Mouse (Mus musculus) urinary bladder, postnatal 36 days (tissue): ENCODE measurements around the gene Pdia5.

Experiments used
- DNase-seq, 2 experiments: peaks; one replicate each; pipeline ENCODE4 v3.0.0; 2022; ENCODE audit warnings: low spot score in 2 of 2, mixed read lengths in 1 of 2

Pdia5 gene

GRCm38 (mm10) chr16:35484526-35485233, 6.0 kb downstream of the Pdia5 start:
- DNase-seq, result no peak

DNA sequence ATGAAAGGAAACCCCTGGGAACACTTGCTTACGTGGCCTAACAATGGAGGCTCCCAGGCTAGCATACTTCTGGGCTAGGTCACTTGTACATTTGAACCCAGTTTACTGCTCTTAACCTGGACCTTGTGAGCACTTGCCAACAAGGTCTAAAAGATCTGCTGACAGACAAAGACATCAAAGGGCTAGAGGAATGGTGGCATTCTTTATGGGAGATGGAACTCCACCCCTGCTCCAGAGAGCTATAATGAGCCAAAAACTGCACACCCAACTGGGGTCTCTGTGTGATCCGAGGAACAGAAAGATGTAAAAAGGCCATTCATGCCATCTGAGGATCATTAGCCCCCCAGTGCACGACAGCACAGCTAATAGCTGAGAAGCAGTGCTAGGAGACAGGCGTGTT, 6.6 kb downstream of the Pdia5 start:
- no peak for DNase-seq

DNA sequence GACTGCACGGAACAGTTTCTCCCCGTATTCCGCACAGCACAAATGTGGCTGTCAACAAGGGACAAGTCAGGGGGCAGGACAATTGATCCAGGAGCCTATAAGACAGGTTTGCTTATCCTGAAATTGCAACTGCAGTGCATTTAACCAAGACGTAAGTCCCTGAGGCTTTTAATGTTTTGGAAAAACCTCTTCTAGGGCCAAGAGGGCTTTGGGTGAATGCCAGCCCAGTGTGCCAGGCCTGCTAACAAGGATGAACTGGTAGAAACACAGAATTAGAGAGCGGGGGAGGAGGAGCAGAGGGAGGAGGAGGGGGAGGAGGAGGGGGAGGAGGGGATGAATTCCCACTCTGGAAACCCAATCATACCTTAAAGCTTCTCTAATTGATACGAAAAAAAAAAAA, 11.4 kb downstream of the Pdia5 start:
- peak in 1 of 2 experiments; percentile 44 for DNase-seq

- no peak for DNase-seq
Measured at GRCm38 (mm10) chr16:35477273-35477672, 13.4 kb downstream of the Pdia5 start.

GRCm38 (mm10) chr16:35472569-35473275, 18.0 kb downstream of the Pdia5 start:
- DNase-seq, result peak in 1 of 2 experiments; percentile 9

- DNase-seq, result no peak
Measured at GRCm38 (mm10) chr16:35471841-35472568, 18.7 kb downstream of the Pdia5 start.

DNA sequence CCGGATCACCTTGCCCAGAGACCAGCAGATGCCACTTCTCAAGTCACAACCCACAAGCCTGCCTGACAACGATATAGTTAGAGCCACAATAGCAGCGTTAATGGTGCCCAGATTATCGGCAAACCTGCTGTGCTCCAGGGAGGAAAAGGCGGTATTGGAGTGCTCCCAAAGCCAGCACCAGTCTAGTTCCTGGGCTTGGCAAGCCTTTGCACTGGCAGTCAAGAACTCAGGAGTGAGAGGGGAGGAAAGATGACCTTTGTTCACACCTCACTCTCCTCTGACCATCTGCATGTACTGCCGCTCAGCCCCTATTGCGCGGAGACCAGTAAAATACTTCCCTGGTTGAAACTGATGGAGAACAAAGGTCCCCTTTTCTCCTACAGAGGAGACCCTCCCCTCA, 19.7 kb downstream of the Pdia5 start:
- DNase-seq, result no peak

DNA sequence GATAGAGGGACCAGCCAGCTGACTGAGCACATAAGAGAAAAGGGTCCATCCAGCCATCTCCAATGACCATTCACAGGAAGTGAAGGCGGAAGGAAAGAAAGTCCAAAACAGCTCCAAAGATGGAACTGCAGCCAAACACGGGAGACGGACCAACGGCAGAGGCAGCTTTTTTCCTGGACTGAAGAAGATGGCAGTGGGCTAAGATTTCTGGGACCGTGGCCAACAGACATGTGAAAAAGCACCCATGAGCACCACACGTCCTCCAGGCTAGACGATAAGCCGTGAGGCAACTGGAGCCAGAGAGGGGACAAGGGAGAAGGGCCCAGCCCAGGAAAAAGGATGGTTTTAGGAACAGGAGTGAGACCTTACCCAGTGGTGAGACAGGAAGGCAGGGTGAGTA, 20.6 kb downstream of the Pdia5 start:
- no peak for DNase-seq

- DNase-seq, result no peak
Measured at GRCm38 (mm10) chr16:35469016-35469415, 21.7 kb downstream of the Pdia5 start.

DNA sequence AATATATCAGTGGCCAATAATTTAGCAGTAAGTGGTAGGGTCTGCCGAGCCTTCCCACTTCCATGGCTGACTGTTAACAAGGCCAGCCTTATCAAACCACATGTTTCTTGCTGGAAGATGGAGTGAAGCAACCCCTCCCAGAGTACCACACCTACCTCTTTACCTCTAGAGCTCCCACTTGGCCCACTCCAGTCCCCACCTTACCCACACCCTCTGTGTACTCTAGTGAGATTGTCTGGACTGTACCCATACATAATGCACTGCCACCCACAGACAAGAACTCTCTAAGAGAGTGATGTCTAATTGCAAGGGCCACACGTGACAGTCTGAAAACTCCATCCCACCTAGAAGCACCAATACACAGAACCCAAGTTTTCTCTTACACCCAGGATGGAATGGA, 23.6 kb downstream of the Pdia5 start:
- no peak for DNase-seq

DNA sequence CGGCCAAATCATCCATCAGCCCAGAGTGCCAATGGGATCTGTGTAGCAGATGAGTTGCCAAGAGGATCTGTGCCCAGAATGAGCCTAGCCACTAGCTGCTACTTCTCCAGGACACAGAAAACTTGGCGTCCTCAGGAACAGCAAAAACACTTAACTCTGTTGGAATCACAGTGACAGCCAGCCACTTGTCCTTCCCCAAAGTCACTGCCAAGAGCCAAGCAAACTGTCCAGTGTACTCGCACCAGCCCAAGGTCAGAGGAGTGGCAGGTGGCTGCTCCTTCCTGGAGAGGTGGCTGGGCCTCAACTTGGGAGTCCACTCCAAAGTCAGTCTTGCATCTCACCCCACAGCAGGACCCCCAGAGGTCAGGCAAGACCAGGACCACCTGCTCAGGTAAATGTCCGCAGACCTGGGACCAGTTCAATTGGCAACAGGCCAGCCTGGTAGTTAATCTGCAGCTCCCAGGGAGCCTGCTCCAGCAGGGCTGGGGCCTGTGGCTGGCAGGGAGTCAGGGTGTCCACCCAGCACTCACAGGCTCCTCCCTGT, 24.8 kb downstream of the Pdia5 start:
- peak in 1 of 2 experiments; percentile 9 for DNase-seq

- no peak for DNase-seq
Measured at GRCm38 (mm10) chr16:35464686-35465308, 25.9 kb downstream of the Pdia5 start.

DNA sequence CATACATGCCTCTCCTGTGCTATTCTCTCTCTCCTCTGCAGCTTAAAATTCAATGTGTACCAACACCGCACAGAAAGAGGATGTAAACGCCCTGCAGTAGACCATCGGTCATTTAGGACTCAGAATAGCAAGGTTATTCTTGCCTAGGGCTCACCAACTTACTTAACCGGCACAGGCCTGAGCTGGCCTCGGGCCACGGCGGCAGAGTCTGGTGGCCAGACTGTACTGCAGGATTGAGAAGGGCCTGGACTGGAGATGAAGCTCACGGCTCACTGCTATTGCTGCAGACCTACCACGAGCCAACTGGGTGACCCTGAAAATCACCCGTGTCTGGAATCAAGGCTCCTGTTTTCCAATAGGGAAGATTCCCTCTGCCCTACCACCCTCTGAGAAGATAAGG, 27.0 kb downstream of the Pdia5 start:
- DNase-seq, result no peak

- no peak for DNase-seq
Measured at GRCm38 (mm10) chr16:35462955-35463354, 27.7 kb downstream of the Pdia5 start.

DNA sequence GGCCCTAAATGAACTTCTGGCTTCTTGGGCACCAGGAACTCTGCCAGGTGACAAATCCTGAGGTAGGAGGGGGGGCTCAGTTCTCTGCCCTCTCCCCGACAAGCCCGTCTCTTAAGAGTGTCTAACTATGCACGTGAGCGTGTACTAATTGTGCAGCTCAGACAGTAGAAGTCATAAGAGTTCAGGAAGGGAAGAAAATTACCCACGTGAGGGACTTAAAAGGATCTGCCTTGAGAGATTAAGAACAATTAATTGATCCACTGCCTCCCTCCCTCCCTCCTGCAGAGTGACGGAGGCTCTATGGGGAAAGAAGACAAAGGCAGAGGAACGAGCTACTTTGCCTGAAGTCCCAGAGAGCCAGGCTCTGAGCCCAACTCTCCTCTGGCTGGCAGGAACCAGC, 31.1 kb downstream of the Pdia5 start:
- DNase-seq, result no peak

DNA sequence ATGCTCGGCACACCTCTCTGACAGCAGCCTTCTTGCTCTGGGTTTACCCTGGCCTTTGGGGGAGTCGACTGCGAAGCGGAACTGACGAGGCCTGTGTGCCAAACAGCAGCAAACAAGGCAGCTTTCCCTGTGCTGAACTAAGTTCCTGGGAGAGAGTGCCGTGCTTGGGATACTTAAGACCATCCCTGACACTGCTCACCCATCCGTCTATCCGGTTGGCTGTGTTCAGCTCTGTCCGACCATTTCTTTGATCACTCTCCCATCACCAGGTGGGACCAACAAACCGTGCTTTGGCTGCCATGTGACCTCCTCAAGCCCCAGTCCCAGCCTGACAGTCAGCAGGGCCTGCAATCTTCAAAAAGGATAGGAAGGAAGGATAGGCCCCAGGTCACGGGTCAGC, 32.4 kb downstream of the Pdia5 start:
- DNase-seq, result no peak

DNA sequence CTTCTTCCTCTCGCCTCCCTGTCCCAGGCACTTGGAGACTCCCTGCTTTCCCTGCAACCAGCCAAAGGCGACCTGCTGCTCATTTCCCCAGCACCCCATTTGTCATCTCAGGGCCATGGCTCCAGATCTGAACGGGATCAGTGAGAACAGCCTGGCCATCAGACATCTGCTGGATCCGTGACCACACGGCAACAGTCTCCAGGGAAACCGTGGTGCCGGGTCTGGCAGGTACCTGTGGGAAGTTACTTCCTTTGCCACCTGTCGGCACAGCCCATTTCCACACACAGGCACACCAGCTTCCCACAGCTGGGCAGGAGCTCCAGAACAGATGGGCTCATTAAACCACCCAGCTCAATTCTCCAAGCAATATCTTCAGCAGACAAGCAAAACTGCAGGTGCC, 33.2 kb downstream of the Pdia5 start:
- no peak for DNase-seq

DNA sequence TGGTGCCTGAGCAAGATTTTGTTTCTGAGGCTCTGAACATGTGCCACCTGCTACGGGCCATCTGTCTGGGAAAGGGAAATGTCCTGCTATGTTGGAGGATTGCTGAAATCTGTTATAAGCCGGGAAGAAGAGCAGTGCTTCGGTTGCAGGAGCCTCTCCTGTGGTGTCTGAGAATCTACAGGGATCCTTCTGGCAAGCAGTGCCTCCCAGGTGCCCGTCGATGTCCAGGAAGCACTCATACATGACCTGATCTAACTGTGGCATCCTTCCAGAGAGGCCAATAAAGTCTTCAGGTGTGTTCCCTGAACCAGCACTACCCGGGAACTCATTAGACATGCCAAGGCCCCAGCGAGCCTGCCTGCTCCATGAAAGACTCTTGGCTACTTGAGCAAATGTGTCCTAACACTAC, 33.7 kb downstream of the Pdia5 start:
- DNase-seq, result no peak

- no peak for DNase-seq
Measured at GRCm38 (mm10) chr16:35456305-35456704, 34.4 kb downstream of the Pdia5 start.

GRCm38 (mm10) chr16:35455822-35456221, 34.9 kb downstream of the Pdia5 start:
- no peak for DNase-seq

- no peak for DNase-seq
Measured at GRCm38 (mm10) chr16:35450018-35450630, 40.5 kb downstream of the Pdia5 start.

DNA sequence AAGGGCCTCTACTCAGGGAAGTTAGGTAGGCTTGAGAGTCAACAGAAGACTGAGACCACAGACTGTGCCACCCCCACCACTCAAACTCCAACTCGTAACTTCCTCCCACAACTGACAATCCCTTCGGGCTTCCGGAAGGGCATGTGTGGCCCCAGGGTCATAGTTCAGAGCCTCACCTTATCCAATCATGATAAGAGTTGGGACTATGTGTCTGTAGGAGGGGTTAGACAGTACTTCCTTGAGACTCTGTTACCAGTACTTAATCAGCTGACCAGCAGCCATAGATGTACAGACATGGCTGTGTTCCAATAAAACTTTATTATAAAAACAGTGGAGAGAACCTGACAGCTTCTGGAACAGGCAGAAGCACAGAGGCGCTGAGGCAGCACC, 48.7 kb downstream of the Pdia5 start:
- DNase-seq, result no peak
